Mouse (Mus musculus) kidney, postnatal 36 days (tissue): ENCODE measurements at regions not wholly inside any gene's neighbourhood (a gene's known extent, or its start where the extent isn't known, plus 50 kb on each side); places are given as distances from the start of the nearest gene placed in this dataset.

Experiments used
- DNase-seq, 2 experiments: peaks; one replicate each; pipeline ENCODE4 v3.0.0; 2021 to 2022; ENCODE audit warnings: mixed read lengths in 2 of 2

- DNase-seq = no peak
Measured at GRCm38 (mm10) chr16:69800955-69801598, 62.5 kb downstream of the Speer2 start.

GRCm38 (mm10) chr16:69796299-69796698 is 67.2 kb downstream of the Speer2 start:
- DNase-seq = peak in 1 of 2 experiments; percentile 1

GRCm38 (mm10) chr16:69790671-69791070 is 72.9 kb downstream of the Speer2 start:
- DNase-seq = no peak

GRCm38 (mm10) chr16:69770768-69771167 is 92.8 kb downstream of the Speer2 start:
- DNase-seq = no peak
